Mouse (Mus musculus): ENCODE results near the gene Pgm5.

Gene Pgm5

GRCm38 (mm10) chr19:24861612-24862451 is at the start of gene Pgm5:
TSS of gene Pgm5 (minus strand) at chr19:24861855.
- in situ Hi-C loops (cut with MboI; ENCODE audit: low sequenced_read_pairs) = no loop called here

- in situ Hi-C loops (cut with MboI; ENCODE audit: low sequenced_read_pairs) = no loop called here
Measured at GRCm38 (mm10) chr19:24908385-24909155, 46.9 kb upstream of the Pgm5 start.

- in situ Hi-C loops (cut with MboI; ENCODE audit: low sequenced_read_pairs) = no loop called here
Measured at GRCm38 (mm10) chr19:24907655-24908054, 46.0 kb upstream of the Pgm5 start.

GRCm38 (mm10) chr19:24902821-24903220 is 41.2 kb upstream of the Pgm5 start:
- in situ Hi-C loops (cut with MboI; ENCODE audit: low sequenced_read_pairs) = no loop called here

GRCm38 (mm10) chr19:24902256-24902655 is 40.6 kb upstream of the Pgm5 start:
- in situ Hi-C loops (cut with MboI; ENCODE audit: low sequenced_read_pairs) = no loop called here

GRCm38 (mm10) chr19:24901666-24902065 is 40.0 kb upstream of the Pgm5 start:
- in situ Hi-C loops (cut with MboI; ENCODE audit: low sequenced_read_pairs) = no loop called here

- in situ Hi-C loops (cut with MboI; ENCODE audit: low sequenced_read_pairs) = no loop called here
Measured at GRCm38 (mm10) chr19:24900581-24901220, 39.0 kb upstream of the Pgm5 start, which contains the start of gene Foxd4. TSS of gene Foxd4 (minus strand) at chr19:24901197.

GRCm38 (mm10) chr19:24899578-24900544 is 38.2 kb upstream of the Pgm5 start:
- in situ Hi-C loops (cut with MboI; ENCODE audit: low sequenced_read_pairs) = no loop called here

GRCm38 (mm10) chr19:24898737-24899577 is 37.3 kb upstream of the Pgm5 start:
- in situ Hi-C loops (cut with MboI; ENCODE audit: low sequenced_read_pairs) = no loop called here

GRCm38 (mm10) chr19:24897896-24898736 is 36.5 kb upstream of the Pgm5 start:
- in situ Hi-C loops (cut with MboI; ENCODE audit: low sequenced_read_pairs) = no loop called here

GRCm38 (mm10) chr19:24897006-24897895 is 35.6 kb upstream of the Pgm5 start:
- in situ Hi-C loops (cut with MboI; ENCODE audit: low sequenced_read_pairs) = no loop called here

GRCm38 (mm10) chr19:24896536-24896935 is 34.9 kb upstream of the Pgm5 start:
- in situ Hi-C loops (cut with MboI; ENCODE audit: low sequenced_read_pairs) = no loop called here

GRCm38 (mm10) chr19:24886888-24887287 is 25.2 kb upstream of the Pgm5 start:
- in situ Hi-C loops (cut with MboI; ENCODE audit: low sequenced_read_pairs) = no loop called here

GRCm38 (mm10) chr19:24885504-24885903 is 23.8 kb upstream of the Pgm5 start:
- in situ Hi-C loops (cut with MboI; ENCODE audit: low sequenced_read_pairs) = no loop called here

- in situ Hi-C loops (cut with MboI; ENCODE audit: low sequenced_read_pairs) = no loop called here
Measured at GRCm38 (mm10) chr19:24881237-24881636, 19.6 kb upstream of the Pgm5 start.

GRCm38 (mm10) chr19:24875129-24875870 is 13.6 kb upstream of the Pgm5 start, which contains the start of gene Gm10053:
TSS of gene Gm10053 (plus strand) at chr19:24875686.
- in situ Hi-C loops (cut with MboI; ENCODE audit: low sequenced_read_pairs) = loop anchor here (10.0 kb wide), 1 partner anchor 590 kb away; the partner anchor contains the start of gene Fxn
